Mouse (Mus musculus): ENCODE data around the gene Galt. TPM values are rescaled to one million over a fixed set of nuclear protein-coding genes. Genes with fewer than 3 reads are reported as not detected.
"Not testable (repeated sequence)": the region's sequence is repeated elsewhere in the genome, so short reads cannot be mapped to it uniquely, and the experiment has no call there.

Gene Galt
- polyA plus RNA-seq, 1 experiment from 2014 or later = 61.9 TPM

- H3K9me3 ChIP-seq (ENCODE audit: low read length); ATAC-seq (ENCODE audit: low FRiP score, low TSS enrichment); H3K4me1 ChIP-seq (ENCODE audit: insufficient read depth, low read length); H3K27me3 ChIP-seq (ENCODE audit: insufficient read depth, low read length); H3K36me3 ChIP-seq (ENCODE audit: insufficient read depth, low read length): not testable (repeated sequence)
- Histone ChIP-seq H3K4me3 (ENCODE audit: low read length) (peak overlapping the region; percentile 30), H3K27ac (ENCODE audit: low read length) (peak overlapping the region; percentile 43; the same call in 1 of the 2 replicates), H3K9ac (replicated peaks; ENCODE audit: low read length) (0 out of 2 replicates have a peak overlapping the region, but pooled peaks have one; percentile 31), H3K4me2 (replicated peaks; ENCODE audit: low read depth, low read length) (peak overlapping the region; percentile 46)
- 1% methylated on average over 5 of the region's 16 CpGs for WGBS
Measured at GRCm38 (mm10) chr4:41772946-41773345, 17.9 kb downstream of the Galt start.

GRCm38 (mm10) chr4:41773502-41773901 lies 18.5 kb downstream of the Galt start:
- H3K27ac ChIP-seq (ENCODE audit: low read length) = not testable (repeated sequence)

GRCm38 (mm10) chr4:41774002-41774401 lies 19.0 kb downstream of the Galt start, which contains the start of gene Ccl27a:
TSS of gene Ccl27a (minus strand) at chr4:41774247.
- H3K4me3 ChIP-seq (ENCODE audit: low read length) = peak within 1 kb of the TSS; percentile 44
- H3K9ac ChIP-seq (replicated peaks; ENCODE audit: low read length) = 0 out of 2 replicates have a peak within 1 kb of the TSS, but pooled peaks have one; percentile 31
- not testable (repeated sequence) for H3K27me3 ChIP-seq (ENCODE audit: insufficient read depth, low read length); H3K36me3 ChIP-seq (ENCODE audit: insufficient read depth, low read length); H3K9me3 ChIP-seq (ENCODE audit: low read length); ATAC-seq (ENCODE audit: low FRiP score, low TSS enrichment); H3K4me1 ChIP-seq (ENCODE audit: insufficient read depth, low read length)
- peak within 1 kb of the TSS; percentile 46 for H3K4me2 ChIP-seq (replicated peaks; ENCODE audit: low read depth, low read length)
- WGBS = 3% methylated on average over 12 of the region's 14 CpGs
- H3K27ac ChIP-seq (ENCODE audit: low read length) = peak within 1 kb of the TSS; percentile 43; the same call in 1 of the 2 replicates

More at GRCm38 (mm10) chr4:41773502-41773901, 18.5 kb downstream of the Galt start:
- H3K4me3 ChIP-seq (ENCODE audit: low read length) = peak overlapping the region; percentile 44
- peak overlapping the region; percentile 40; the same call in 1 of the 2 replicates for H3K4me2 ChIP-seq (replicated peaks; ENCODE audit: low read depth, low read length)
- ATAC-seq (ENCODE audit: low FRiP score, low TSS enrichment); H3K36me3 ChIP-seq (ENCODE audit: insufficient read depth, low read length); H3K4me1 ChIP-seq (ENCODE audit: insufficient read depth, low read length); H3K9me3 ChIP-seq (ENCODE audit: low read length); H3K9ac ChIP-seq (replicated peaks; ENCODE audit: low read length); H3K27me3 ChIP-seq (ENCODE audit: insufficient read depth, low read length): not testable (repeated sequence)
- 1% methylated on average over 16 of the region's 25 CpGs for WGBS

- H3K9me3 ChIP-seq (ENCODE audit: low read length); ATAC-seq (ENCODE audit: low FRiP score, low TSS enrichment); H3K27me3 ChIP-seq (ENCODE audit: insufficient read depth, low read length); H3K9ac ChIP-seq (replicated peaks; ENCODE audit: low read length); H3K36me3 ChIP-seq (ENCODE audit: insufficient read depth, low read length); H3K4me1 ChIP-seq (ENCODE audit: insufficient read depth, low read length): not testable (repeated sequence)
- Histone ChIP-seq H3K4me3 (ENCODE audit: low read length) (peak overlapping the region; percentile 44; the same call in 1 of the 2 replicates), H3K4me2 (replicated peaks; ENCODE audit: low read depth, low read length) (peak overlapping the region; percentile 46), H3K27ac (ENCODE audit: low read length) (0 out of 2 replicates have a peak overlapping the region, but pooled peaks have one; percentile 43)
- 73% methylated on average over 3 of the region's 3 CpGs for WGBS
Measured at GRCm38 (mm10) chr4:41774506-41774905, 19.5 kb downstream of the Galt start.

- not testable (repeated sequence) for H3K9ac ChIP-seq (replicated peaks; ENCODE audit: low read length); H3K27me3 ChIP-seq (ENCODE audit: insufficient read depth, low read length); H3K27ac ChIP-seq (ENCODE audit: low read length); H3K9me3 ChIP-seq (ENCODE audit: low read length); H3K4me2 ChIP-seq (replicated peaks; ENCODE audit: low read depth, low read length); H3K36me3 ChIP-seq (ENCODE audit: insufficient read depth, low read length); H3K4me3 ChIP-seq (ENCODE audit: low read length); H3K4me1 ChIP-seq (ENCODE audit: insufficient read depth, low read length); ATAC-seq (ENCODE audit: low FRiP score, low TSS enrichment)
- 93% methylated on average over 1 of the region's 1 CpGs for WGBS
Measured at GRCm38 (mm10) chr4:41775840-41776239, 20.8 kb downstream of the Galt start.

GRCm38 (mm10) chr4:41781271-41781670 lies 26.2 kb downstream of the Galt start:
- 30% methylated on average over 6 of the region's 9 CpGs for WGBS
- H3K27me3 ChIP-seq (ENCODE audit: insufficient read depth, low read length); H3K4me1 ChIP-seq (ENCODE audit: insufficient read depth, low read length); H3K9ac ChIP-seq (replicated peaks; ENCODE audit: low read length); H3K9me3 ChIP-seq (ENCODE audit: low read length); H3K4me3 ChIP-seq (ENCODE audit: low read length); H3K27ac ChIP-seq (ENCODE audit: low read length); H3K36me3 ChIP-seq (ENCODE audit: insufficient read depth, low read length); H3K4me2 ChIP-seq (replicated peaks; ENCODE audit: low read depth, low read length); ATAC-seq (ENCODE audit: low FRiP score, low TSS enrichment): not testable (repeated sequence)

GRCm38 (mm10) chr4:41781748-41782485 lies 26.9 kb downstream of the Galt start:
- H3K36me3 ChIP-seq (ENCODE audit: insufficient read depth, low read length); H3K9me3 ChIP-seq (ENCODE audit: low read length); H3K4me3 ChIP-seq (ENCODE audit: low read length); H3K27me3 ChIP-seq (ENCODE audit: insufficient read depth, low read length); H3K27ac ChIP-seq (ENCODE audit: low read length); H3K4me2 ChIP-seq (replicated peaks; ENCODE audit: low read depth, low read length); ATAC-seq (ENCODE audit: low FRiP score, low TSS enrichment); H3K9ac ChIP-seq (replicated peaks; ENCODE audit: low read length); H3K4me1 ChIP-seq (ENCODE audit: insufficient read depth, low read length): not testable (repeated sequence)
- 13% methylated on average over 13 of the region's 21 CpGs for WGBS

GRCm38 (mm10) chr4:41782711-41783110 lies 27.7 kb downstream of the Galt start:
- not testable (repeated sequence) for H3K27me3 ChIP-seq (ENCODE audit: insufficient read depth, low read length); ATAC-seq (ENCODE audit: low FRiP score, low TSS enrichment); H3K36me3 ChIP-seq (ENCODE audit: insufficient read depth, low read length); H3K27ac ChIP-seq (ENCODE audit: low read length); H3K4me2 ChIP-seq (replicated peaks; ENCODE audit: low read depth, low read length); H3K9me3 ChIP-seq (ENCODE audit: low read length); H3K4me1 ChIP-seq (ENCODE audit: insufficient read depth, low read length); H3K4me3 ChIP-seq (ENCODE audit: low read length); H3K9ac ChIP-seq (replicated peaks; ENCODE audit: low read length)
- WGBS = 27% methylated on average over 4 of the region's 4 CpGs

- not testable (repeated sequence) for H3K27me3 ChIP-seq (ENCODE audit: insufficient read depth, low read length); H3K36me3 ChIP-seq (ENCODE audit: insufficient read depth, low read length); H3K4me1 ChIP-seq (ENCODE audit: insufficient read depth, low read length); ATAC-seq (ENCODE audit: low FRiP score, low TSS enrichment); H3K27ac ChIP-seq (ENCODE audit: low read length); H3K4me2 ChIP-seq (replicated peaks; ENCODE audit: low read depth, low read length); H3K9me3 ChIP-seq (ENCODE audit: low read length); H3K4me3 ChIP-seq (ENCODE audit: low read length); H3K9ac ChIP-seq (replicated peaks; ENCODE audit: low read length)
- 20% methylated on average over 3 of the region's 3 CpGs for WGBS
Measured at GRCm38 (mm10) chr4:41783197-41783596, 28.2 kb downstream of the Galt start.
